Mouse (Mus musculus): ENCODE results near the gene Zfp462. TPM values are rescaled to one million over a fixed set of nuclear protein-coding genes. Genes with fewer than 3 reads are reported as not detected.

The Zfp462 gene
- total RNA-seq, 2 experiments from 2014 or later: 13.0 TPM

DNA sequence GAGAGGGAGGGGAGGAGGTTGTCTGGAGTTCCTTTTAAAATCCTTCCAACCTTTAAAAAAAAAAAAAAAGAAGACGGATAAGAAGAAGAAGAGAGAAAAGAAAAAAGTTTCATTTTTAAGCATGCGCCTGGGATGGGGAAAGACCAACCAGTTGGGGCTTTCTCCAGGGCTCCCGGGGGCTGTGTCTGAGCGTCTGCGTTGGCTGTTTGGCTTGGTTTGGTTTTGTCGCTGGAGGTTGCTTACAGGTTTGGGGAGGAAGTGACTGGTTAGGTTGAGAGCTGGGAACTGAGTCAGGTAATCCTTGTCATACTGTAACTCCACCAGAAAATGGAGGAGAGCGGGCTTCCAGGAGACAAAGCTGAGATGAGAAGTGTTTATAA is 4.7 kb downstream of the Zfp462 start:
- DNase-seq: no peak

GRCm38 (mm10) chr4:54950136-54950535 is 5.3 kb downstream of the Zfp462 start:
- DNase-seq: no peak
- intact Hi-C loops (cut with DNase I): no loop called here

More for the DNA sequence above, 4.7 kb downstream of the Zfp462 start:
- intact Hi-C loops (cut with DNase I): loop anchor here (2.0 to 10.0 kb wide), 5 partner anchors 17 to 1015 kb away; no protein-coding TSS in a partner anchor

DNA sequence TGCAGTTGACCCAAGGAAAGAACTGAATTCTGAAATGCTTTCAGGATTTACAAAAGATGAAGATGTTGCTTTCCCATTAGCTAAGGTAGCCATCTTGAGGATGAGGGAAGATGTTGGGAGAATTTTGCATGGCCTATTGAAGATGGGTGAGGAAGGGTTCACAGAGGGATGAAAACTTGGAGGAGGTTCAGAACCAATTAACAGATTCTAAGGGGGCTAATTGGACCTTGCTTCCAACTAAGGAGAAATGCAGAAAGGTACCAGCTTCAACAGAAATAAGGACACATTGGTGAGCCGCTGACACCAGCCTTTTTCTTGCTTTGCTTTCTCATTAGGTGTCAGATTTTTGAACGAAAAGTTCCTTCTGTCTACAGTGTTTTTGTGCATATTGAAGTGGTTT is 6.0 kb downstream of the Zfp462 start:
- intact Hi-C loops (cut with DNase I): no loop called here

GRCm38 (mm10) chr4:54953657-54954395 is 9.0 kb downstream of the Zfp462 start:
- intact Hi-C loops (cut with DNase I): no loop called here

More for the DNA sequence above, 6.0 kb downstream of the Zfp462 start:
- no peak for DNase-seq

GRCm38 (mm10) chr4:54954455-54954854 is 9.6 kb downstream of the Zfp462 start:
- DNase-seq: no peak
- intact Hi-C loops (cut with DNase I): no loop called here

More at GRCm38 (mm10) chr4:54953657-54954395, 9.0 kb downstream of the Zfp462 start:
- DNase-seq: no peak

DNA sequence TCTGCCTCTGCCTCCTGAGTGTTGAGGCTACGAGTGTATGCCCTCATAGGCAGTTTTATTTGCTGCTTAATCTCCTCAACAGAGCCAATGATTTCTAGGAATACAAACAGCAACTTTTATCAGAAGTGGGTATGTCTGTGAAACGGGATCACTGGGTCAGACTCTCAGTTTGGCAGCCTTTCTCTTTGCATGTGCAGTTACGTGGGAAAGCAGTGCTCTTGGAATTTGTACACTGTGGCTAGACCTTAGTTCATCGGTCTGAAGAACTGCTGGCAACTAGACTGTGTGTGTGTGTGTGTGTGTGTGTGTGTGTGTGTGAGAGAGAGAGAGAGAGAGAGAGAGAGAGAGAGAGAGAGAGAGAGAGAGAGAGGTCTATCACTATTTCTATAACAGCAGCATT is 15.9 kb downstream of the Zfp462 start:
- intact Hi-C loops (cut with DNase I): no loop called here
- DNase-seq: no peak

DNA sequence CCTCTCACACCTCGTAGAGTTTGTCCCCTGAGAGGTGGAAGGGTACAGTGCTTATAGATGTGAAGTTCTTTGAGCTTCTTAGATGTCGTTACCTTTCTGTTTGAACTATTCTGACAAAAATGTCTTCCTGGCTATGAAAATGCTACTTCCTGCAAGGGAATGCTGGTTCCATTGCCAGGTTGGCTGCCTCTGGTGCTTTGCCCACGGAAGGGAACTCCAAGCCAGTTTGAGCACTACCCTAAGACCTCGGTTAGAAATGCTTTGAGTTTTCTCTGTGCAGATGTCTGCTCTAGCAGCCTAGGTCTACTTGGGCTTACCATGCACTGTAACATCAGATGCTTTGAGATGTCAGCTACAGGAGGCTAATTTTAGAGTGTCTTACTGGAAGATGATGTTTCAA is 17.3 kb downstream of the Zfp462 start:
- no peak for DNase-seq
- intact Hi-C loops (cut with DNase I): no loop called here

DNA sequence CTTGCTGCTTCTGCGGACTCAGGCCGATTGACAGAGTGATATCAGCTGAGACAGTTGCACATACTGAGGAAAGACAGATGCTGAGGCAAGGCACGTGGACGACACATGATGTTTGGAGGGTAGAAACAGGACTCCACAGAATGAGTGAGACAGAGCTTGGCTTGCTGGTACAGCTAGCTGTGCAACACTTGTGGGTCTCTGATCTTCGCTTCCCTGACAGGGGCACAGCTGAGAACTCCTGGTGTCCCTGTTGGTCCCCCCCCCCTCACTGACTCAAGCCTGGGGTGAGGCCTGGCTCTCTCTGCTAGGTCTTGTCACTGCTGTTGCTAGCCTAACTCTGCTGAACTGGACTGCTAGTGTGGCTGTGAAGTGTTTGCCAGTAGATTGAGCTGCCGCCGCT is 18.7 kb downstream of the Zfp462 start:
- intact Hi-C loops (cut with DNase I): no loop called here
- no peak for DNase-seq

- no peak for DNase-seq
- intact Hi-C loops (cut with DNase I): loop anchor here (5.0 kb wide), 1 partner anchor 37 kb away; no protein-coding TSS in a partner anchor
These were observed 20.4 kb downstream of the Zfp462 start for GRCm38 (mm10) chr4:54965169-54965695.

DNA sequence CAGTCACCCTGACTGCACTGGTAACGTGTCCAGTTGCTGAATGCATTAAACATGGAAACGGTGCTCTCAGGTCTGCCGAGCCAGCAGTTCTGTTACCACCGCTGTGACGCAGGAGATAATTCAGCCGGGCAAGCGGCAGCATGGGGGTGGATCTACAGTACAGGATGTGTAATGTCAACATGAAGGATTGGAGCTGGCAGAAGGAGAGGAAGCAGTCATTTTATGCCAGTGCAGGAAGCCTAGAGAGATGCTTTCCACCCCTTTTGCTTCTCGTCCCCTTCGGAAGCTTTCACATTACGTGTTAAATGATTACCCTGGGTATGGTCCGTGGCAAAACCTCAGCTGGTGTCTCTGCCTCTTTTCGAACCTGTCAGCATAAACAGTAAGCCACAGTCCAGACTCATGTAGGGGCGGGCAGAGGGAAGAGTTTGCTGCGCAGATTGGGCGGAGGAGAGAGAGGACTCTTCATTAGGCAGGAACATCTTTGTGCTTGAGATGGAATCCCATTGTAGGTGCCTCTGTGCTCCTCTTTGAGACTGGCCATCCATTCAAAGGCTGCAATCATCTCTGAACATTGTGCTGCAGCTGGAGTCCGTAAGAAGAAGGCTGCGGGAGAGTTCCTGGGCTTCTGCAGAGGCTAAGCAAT is 21.4 kb downstream of the Zfp462 start:
- peak; percentile 49 for DNase-seq

GRCm38 (mm10) chr4:54967166-54967565 is 22.3 kb downstream of the Zfp462 start:
- DNase-seq: no peak

More for the DNA sequence above, 21.4 kb downstream of the Zfp462 start:
- intact Hi-C loops (cut with DNase I): loop anchor here (2.0 to 5.0 kb wide), 2 partner anchors 17 to 36 kb away; no protein-coding TSS in a partner anchor

GRCm38 (mm10) chr4:54967721-54968120 is 22.9 kb downstream of the Zfp462 start:
- intact Hi-C loops (cut with DNase I): loop anchor here (2.0 to 5.0 kb wide), 2 partner anchors 19 to 35 kb away; no protein-coding TSS in a partner anchor

More at GRCm38 (mm10) chr4:54967166-54967565, 22.3 kb downstream of the Zfp462 start:
- intact Hi-C loops (cut with DNase I): loop anchor here (2.0 to 5.0 kb wide), 2 partner anchors 18 to 35 kb away; no protein-coding TSS in a partner anchor

GRCm38 (mm10) chr4:54969671-54970295 is 24.9 kb downstream of the Zfp462 start:
- intact Hi-C loops (cut with DNase I): loop anchor here (5.0 kb wide), 1 partner anchor 33 kb away; no protein-coding TSS in a partner anchor
- no peak for DNase-seq

More at GRCm38 (mm10) chr4:54967721-54968120, 22.9 kb downstream of the Zfp462 start:
- peak in 1 of 2 experiments; percentile 22 for DNase-seq

DNA sequence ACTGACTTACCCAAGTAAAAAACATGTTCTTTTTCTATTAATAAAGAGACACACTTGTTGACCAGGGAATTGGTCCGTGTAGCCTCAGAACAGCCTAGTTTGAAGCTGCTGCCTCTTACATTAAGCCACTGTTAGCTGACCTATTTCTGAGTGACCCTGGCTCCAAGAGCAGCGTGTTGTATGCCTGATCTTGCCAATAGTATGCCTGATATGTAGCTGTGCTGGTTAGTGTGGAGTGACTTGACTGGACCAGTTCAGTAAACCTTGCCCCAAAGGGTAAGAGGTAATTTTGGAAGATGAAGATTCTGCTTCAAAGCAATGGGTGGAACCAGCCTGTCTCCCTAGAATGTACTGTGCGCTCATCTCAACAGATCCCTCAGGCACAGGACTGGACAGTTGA is 26.5 kb downstream of the Zfp462 start:
- intact Hi-C loops (cut with DNase I): no loop called here
- DNase-seq: no peak

DNA sequence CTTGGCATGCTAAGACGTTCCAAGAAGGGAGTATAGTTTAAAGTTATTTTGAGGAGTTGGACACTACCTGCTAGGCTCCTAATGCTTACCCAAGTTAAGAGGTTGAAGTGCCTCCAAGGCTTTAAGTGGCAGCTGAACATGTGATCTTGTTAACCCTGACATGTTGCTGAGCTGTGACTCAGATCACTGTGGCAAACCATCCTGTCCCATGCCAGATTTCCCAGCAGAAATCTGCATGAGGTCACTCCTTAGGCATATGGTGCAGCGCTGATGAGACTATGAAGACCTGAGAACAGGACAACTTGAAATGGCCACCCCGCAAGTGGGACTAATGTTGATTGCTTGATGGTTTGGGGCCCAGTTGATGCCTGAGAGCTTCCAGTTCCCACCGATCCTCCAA is 27.2 kb downstream of the Zfp462 start:
- intact Hi-C loops (cut with DNase I): no loop called here
- no peak for DNase-seq

GRCm38 (mm10) chr4:54972827-54973560 is 28.1 kb downstream of the Zfp462 start:
- no peak for DNase-seq
- intact Hi-C loops (cut with DNase I): no loop called here

- intact Hi-C loops (cut with DNase I): loop anchor here (5.0 kb wide), 1 partner anchor 33 kb away; the partner anchor contains the start of gene Zfp462
- DNase-seq: peak; percentile 64 to 77
These were observed 35.1 kb downstream of the Zfp462 start for GRCm38 (mm10) chr4:54979771-54980472.

GRCm38 (mm10) chr4:54984502-54984901 is 39.7 kb downstream of the Zfp462 start:
- intact Hi-C loops (cut with DNase I): loop anchor here (5.0 kb wide), 1 partner anchor 37 kb away; the partner anchor contains the start of gene Zfp462
- no peak for DNase-seq

DNA sequence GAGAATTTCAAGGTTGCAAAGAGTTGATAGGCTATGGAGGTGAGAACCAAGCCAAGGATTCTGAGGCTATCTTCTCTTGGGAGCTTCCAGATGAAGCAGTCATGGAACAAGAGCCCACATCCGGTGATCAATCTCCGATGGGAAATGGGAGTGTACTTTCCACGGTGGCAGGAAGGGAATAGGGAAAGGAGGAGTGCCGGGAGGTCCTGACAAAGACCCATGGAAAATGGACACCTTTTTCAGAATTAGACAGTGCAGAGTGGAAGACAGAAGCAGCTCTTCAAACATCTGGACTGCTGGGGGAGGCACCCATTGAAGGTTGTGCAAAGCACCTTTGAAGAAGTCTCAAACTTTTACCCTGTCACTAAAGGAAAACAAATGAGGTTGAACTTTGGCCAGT is 41.8 kb downstream of the Zfp462 start:
- intact Hi-C loops (cut with DNase I): no loop called here
- DNase-seq: no peak
